Mouse (Mus musculus) stomach, embryonic 16.5 days (tissue): ENCODE measurements around the gene Tead2. TPM values are rescaled to one million over a fixed set of nuclear protein-coding genes. Genes with fewer than 3 reads are reported as not detected.

Source experiments
- ATAC-seq: fragments of 200-750 bp; cut with Nextera tagmentation; 2 replicates; pipeline ENCODE4 v1.8.0; 2017; ENCODE audit warnings: moderate number of reproducible peaks, moderate TSS enrichment; ENCODE audit not compliant: insufficient read depth, low FRiP score
- H3K27ac ChIP-seq: fragments of 300-500 bp; sonication (generic); 2 replicates; pipeline ENCODE4 v1.5.1; 2014; ENCODE audit warnings: low read length
- H3K27me3 ChIP-seq: fragments of 300-500 bp; sonication (generic); 2 replicates; pipeline ENCODE4 v1.6.1; 2014; ENCODE audit warnings: low read length, control low read depth, mixed read lengths; ENCODE audit not compliant: control insufficient read depth, insufficient read depth
- H3K36me3 ChIP-seq: fragments of 300-500 bp; sonication (generic); 2 replicates; pipeline ENCODE4 v1.6.1; 2014; ENCODE audit warnings: low read length; ENCODE audit not compliant: control insufficient read depth, insufficient read depth
- H3K4me1 ChIP-seq: fragments of 300-500 bp; sonication (generic); 2 replicates; pipeline ENCODE4 v1.6.1; 2014; ENCODE audit warnings: low read length, control low read depth, mixed read lengths; ENCODE audit not compliant: control insufficient read depth, insufficient read depth
- H3K4me2 ChIP-seq: fragments of 300-500 bp; sonication (generic); 2 replicates; pipeline ENCODE4 v1.6.1; 2014; ENCODE audit warnings: low read depth, low read length, mixed read lengths
- H3K4me3 ChIP-seq: fragments of 300-500 bp; sonication (generic); replicated peaks from 2 replicates; pipeline ENCODE4 v1.5.1; 2014; ENCODE audit warnings: mild to moderate bottlenecking, low read length
- H3K9ac ChIP-seq: fragments of 300-500 bp; sonication (generic); 2 replicates; pipeline ENCODE4 v1.6.1; 2014; ENCODE audit warnings: low read length
- H3K9me3 ChIP-seq: fragments of 300-500 bp; sonication (generic); replicated peaks from 2 replicates; pipeline ENCODE4 v1.6.1; 2016; ENCODE audit warnings: low read length, control low read depth; ENCODE audit not compliant: control insufficient read depth
- WGBS: fragments of 180-500 bp; shearing (Covaris S2); extraction: QIAGEN DNeasy Blood & Tissue Kit; methylation state at CpG from one replicate; pipeline ENCODE4 v1.1.7; 2014; 5-methylcytosine and 5-hydroxymethylcytosine counted together
- polyA plus RNA-seq: library from polyadenylated mRNA; unstranded; fragments of >200 nt; fragmentation: Nextera tagmentation; extraction: Ambion mirVana; gene quantifications from 2 replicates; pipeline ENCODE4 v1.2.1, GENCODE M21; 2015

The Tead2 gene
- polyA plus RNA-seq, 1 experiment from 2014 or later = 93.9 TPM

DNA sequence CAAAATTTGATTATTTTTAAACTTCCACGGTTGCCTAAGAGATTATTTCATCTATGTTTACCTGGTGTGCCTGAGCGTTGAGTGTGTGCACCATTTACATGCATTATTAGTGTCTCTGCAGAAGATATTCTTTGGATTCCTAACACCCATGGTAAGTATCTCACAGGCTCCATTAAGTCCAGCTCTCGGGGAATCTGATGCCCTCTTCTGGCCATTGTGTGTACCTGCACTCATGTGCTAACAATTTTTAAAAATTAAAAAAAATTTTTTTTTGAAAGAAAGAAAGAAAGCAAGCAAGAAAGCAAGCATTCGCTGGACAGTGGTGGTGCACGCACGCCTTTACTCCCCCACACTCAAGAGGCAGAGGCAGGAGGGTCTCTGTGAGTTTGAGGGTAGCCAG is 7.3 kb upstream of the Tead2 start:
- Histone ChIP-seq H3K4me2 (no peak overlapping the region), H3K36me3 (no peaks in the 10 kb centered on the region), H3K9ac (no peak overlapping the region), H3K27ac (no peak overlapping the region), H3K4me3 (no peak overlapping the region), H3K27me3 (peaks cover 8% of the 10 kb centered on the region), H3K9me3 (no peaks in the 10 kb centered on the region), H3K4me1 (peaks cover 12% of the 10 kb centered on the region)
- WGBS = 78% methylated on average over 6 of the region's 6 CpGs
- ATAC-seq = no peak

DNA sequence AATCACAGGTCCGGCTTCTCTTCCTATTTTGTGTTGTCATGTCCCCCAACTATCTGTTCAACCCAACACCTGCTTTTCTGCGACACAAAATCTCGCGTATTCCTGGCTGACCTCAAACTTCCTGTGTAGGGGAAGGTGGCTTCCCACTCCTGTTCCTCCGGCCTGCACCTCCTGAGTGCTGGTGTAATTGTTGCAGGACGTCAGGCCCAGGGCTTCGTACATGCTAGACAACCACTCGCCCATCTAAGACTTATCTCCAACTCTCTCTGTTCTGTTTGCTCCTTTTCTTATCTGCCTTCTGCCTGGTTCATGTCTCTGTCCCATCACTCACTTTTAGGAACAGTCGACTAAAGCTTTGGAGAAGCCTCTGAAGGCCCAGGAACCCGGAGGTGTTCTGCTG is 4.5 kb upstream of the Tead2 start:
- H3K27me3 ChIP-seq = peaks cover 8% of the 10 kb centered on the region
- WGBS = 58% methylated on average over 10 of the region's 10 CpGs
- H3K9me3 ChIP-seq = no peaks in the 10 kb centered on the region
- no peak overlapping the region; the same call in 1 of the 2 replicates for H3K9ac ChIP-seq
- H3K27ac ChIP-seq = no peak overlapping the region
- H3K4me1 ChIP-seq = peaks cover 15% of the 10 kb centered on the region
- no peak overlapping the region for H3K4me3 ChIP-seq
- peak overlapping the region; percentile 43; the same call in 1 of the 2 replicates for H3K4me2 ChIP-seq
- no peak for ATAC-seq
- no peaks in the 10 kb centered on the region for H3K36me3 ChIP-seq

DNA sequence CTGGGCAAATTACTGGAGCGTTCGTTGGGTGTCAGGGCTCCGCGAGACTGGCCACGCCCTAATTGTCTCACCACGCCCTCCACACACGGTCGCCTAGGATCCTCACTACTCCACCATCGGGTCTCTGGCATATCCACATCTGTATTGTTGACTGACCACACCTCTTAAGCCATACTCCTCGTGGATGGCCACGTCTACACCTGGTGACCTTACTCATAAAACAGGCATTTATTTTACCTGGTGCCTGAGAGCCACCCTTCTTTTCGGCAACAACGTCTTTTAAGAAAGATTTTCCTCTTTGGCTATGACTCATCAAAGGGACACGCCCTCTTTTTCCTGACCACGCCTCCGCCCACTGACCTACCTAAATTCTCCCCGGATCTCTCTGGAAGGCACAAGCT is 3.7 kb upstream of the Tead2 start, which contains the start of gene Dkkl1:
Gene Dkkl1, minus strand, starts transcription at position 297 of the 401 bp plus-strand sequence.
- WGBS = 2% methylated on average over 17 of the region's 17 CpGs
- Histone ChIP-seq H3K36me3 (no peaks in the 10 kb centered on the region), H3K4me2 (peak within 1 kb of the TSS; percentile 43), H3K4me3 (0 out of 2 replicates have a peak within 1 kb of the TSS, but pooled peaks have one; percentile 15), H3K27me3 (peaks cover 8% of the 10 kb centered on the region), H3K4me1 (peaks cover 15% of the 10 kb centered on the region), H3K9me3 (no peaks in the 10 kb centered on the region), H3K9ac (peak within 1 kb of the TSS; percentile 7; the same call in 1 of the 2 replicates), H3K27ac (no peak within 1 kb of the TSS)
- no peak for ATAC-seq

DNA sequence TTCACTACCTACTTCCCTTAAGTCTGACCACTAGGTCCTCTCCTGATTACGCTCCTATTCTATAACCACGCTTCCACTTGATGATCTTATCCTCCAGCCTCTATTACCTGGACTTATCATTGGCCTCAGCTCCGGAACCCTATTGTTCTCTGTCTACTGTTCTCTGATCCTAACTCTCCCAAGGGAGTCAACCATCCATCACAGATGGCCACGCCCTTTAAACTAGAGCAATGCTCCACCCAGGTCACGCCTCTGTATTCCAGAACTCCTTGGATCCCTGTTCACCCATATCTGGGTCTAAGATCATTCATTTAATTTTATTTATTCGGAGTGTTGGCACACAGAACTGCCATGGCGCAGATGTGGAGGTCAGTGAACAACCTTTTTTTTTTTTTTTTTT is 3.2 kb upstream of the Tead2 start:
- H3K27ac ChIP-seq = no peak overlapping the region
- no peaks in the 10 kb centered on the region for H3K36me3 ChIP-seq
- H3K9me3 ChIP-seq = no peaks in the 10 kb centered on the region
- H3K4me2 ChIP-seq = no peak overlapping the region; the same call in 1 of the 2 replicates
- no peak overlapping the region for H3K4me3 ChIP-seq
- ATAC-seq = no peak
- peaks cover 20% of the 10 kb centered on the region for H3K4me1 ChIP-seq
- H3K9ac ChIP-seq = no peak overlapping the region
- peaks cover 8% of the 10 kb centered on the region for H3K27me3 ChIP-seq
- 74% methylated on average over 7 of the region's 7 CpGs for WGBS

DNA sequence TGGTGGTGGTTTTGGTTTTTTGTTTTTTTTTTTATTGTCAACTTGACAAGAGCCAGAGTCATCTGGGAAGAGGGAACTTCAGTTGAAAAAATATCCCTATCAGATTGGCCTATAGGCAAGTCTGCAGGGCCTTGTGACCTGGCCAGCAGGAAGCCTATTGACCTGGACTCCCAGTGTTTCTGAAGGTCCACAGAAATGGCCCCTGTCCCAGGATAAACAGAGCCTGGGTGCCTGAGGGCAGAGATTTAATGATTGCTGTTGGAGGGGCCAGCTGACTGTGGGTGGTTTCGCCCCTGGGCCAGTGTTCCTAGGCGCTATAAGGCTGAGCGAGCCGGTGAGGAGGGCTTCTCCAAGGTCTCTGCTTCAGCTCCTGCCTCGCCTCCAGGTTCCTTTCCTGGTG is 1.8 kb upstream of the Tead2 start:
- 71% methylated on average over 5 of the region's 5 CpGs for WGBS
- H3K4me3 ChIP-seq = no peak overlapping the region
- H3K9ac ChIP-seq = no peak overlapping the region
- no peak for ATAC-seq
- no peak overlapping the region for H3K4me2 ChIP-seq
- no peaks in the 10 kb centered on the region for H3K9me3 ChIP-seq
- peaks cover 8% of the 10 kb centered on the region for H3K27me3 ChIP-seq
- H3K36me3 ChIP-seq = peaks cover 5% of the 10 kb centered on the region; the same call in 1 of the 2 replicates
- H3K27ac ChIP-seq = no peak overlapping the region
- H3K4me1 ChIP-seq = peaks cover 26% of the 10 kb centered on the region

DNA sequence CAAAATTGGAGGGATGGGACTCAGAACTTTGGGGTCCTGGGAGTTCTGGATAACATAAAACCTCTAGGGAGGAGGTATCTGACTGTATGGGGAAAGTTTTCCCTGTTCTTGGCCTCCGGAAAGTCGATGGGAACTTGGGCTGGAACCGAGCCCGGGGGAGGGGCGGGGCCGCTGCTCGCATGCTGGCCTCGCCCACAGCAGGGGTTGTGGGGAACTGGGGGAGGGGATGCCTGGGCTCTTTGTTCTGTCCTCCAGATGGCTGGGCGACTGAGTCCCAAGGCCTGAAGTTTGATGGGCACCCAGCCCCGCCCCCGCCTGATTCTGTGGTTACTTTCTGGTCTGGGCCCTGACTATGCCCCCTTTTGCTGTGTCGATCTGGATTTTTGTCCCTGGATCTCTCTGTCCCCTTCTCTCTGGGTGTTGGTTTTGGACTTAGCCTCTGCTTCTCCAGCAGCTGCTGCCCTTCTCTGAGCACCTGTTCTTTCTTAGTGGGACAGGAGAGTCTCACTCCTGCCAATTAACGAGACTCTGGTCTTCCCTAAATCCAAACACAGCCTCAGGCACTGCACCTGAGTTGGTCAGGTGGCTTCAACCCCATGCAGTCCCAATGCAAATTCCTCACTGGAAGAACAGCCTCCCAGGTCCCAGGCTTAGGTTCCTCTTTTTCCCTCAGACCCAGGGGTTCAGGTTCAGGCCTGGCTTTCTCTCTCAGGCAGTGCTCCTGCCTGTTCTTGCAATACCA is 1.1 kb downstream of the Tead2 start:
- Histone ChIP-seq H3K36me3 (peaks cover 16% of the 10 kb centered on the region), H3K9ac (peak overlapping the region; percentile 96), H3K27ac (peak overlapping the region; percentile 94), H3K4me3 (peak overlapping the region; percentile 88), H3K27me3 (peaks cover 3% of the 10 kb centered on the region), H3K4me2 (peak overlapping the region; percentile 70), H3K4me1 (peaks cover 23% of the 10 kb centered on the region), H3K9me3 (no peaks in the 10 kb centered on the region)
- peak; percentile 85 for ATAC-seq
- WGBS = 2% methylated on average over 13 of the region's 13 CpGs

DNA sequence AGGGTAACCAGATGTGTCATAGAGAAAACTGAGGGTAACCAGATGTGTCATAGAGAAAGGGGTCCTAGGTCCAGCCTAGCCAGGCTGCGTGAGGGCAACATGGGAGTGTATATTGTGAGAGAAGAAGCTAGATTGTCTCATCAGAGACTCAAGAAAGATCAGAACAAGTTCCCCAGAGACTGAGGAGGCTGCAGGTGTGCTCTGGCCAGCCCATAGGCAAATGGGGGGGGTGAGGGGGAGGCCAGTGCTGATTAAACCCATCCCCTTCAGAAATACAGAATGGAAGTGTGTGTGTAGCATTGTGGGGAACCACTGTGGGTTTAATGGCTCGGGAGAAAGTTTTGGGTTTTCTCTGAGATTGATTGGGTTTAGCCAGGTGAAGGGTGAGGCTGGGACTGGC is 6.1 kb downstream of the Tead2 start:
- ATAC-seq = no peak
- no peak overlapping the region for H3K4me3 ChIP-seq
- no peak overlapping the region for H3K9ac ChIP-seq
- H3K4me2 ChIP-seq = no peak overlapping the region
- peaks cover 30% of the 10 kb centered on the region for H3K36me3 ChIP-seq
- no peaks in the 10 kb centered on the region for H3K9me3 ChIP-seq
- no peaks in the 10 kb centered on the region for H3K27me3 ChIP-seq
- no peak overlapping the region for H3K27ac ChIP-seq
- whole genome bisulfite sequencing = 73% methylated on average over 2 of the region's 2 CpGs
- H3K4me1 ChIP-seq = peaks cover 11% of the 10 kb centered on the region

DNA sequence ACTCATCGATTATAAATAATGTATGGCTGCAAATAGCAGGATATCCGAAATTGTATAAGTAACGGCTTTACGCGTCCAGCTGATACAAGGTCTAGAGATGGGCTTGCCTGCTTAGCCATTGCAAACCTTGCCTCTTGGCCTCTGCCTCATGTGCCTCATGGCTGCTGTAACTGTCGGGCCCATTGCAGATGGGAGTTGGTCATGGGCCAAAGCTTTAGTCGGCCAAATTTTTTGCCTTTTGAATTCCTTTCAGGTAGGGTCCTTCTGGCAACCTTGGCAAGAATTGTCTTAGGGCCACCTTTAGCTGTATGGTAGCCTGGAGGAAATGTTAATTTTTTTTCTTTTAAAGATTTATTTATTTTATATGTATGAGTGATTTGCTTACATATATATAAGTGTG is 9.3 kb downstream of the Tead2 start:
- WGBS = 87% methylated on average over 7 of the region's 7 CpGs
- H3K9me3 ChIP-seq = no peaks in the 10 kb centered on the region
- H3K27me3 ChIP-seq = no peaks in the 10 kb centered on the region
- ATAC-seq = no peak
- no peak overlapping the region for H3K4me2 ChIP-seq
- H3K4me3 ChIP-seq = no peak overlapping the region
- no peak overlapping the region for H3K9ac ChIP-seq
- H3K4me1 ChIP-seq = no peaks in the 10 kb centered on the region
- H3K36me3 ChIP-seq = peaks cover 41% of the 10 kb centered on the region
- no peak overlapping the region for H3K27ac ChIP-seq

DNA sequence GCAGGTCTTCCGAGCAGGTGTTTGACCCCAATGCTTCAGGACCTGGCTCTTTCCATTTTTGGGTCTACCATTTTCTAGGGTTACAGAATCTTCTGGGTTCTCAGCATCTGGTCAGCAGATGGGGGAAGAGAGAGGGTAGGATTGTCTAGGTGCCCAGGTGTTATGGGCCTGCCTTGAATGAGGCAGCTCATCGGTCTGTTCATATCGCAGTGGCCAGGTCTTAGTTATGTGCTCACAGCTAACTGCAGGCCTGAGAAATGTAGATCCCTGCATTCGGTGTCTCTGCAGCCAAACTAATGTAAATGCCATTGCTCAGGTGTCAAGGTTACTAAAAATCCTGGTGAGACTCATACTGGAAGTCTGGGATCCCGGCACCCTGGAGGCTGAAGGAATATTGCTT is 10.9 kb downstream of the Tead2 start:
- Histone ChIP-seq H3K4me1 (no peaks in the 10 kb centered on the region), H3K4me2 (no peak overlapping the region), H3K4me3 (no peak overlapping the region), H3K27ac (no peak overlapping the region), H3K27me3 (no peaks in the 10 kb centered on the region), H3K9me3 (no peaks in the 10 kb centered on the region), H3K9ac (no peak overlapping the region), H3K36me3 (peaks cover 33% of the 10 kb centered on the region)
- no peak for ATAC-seq
- WGBS = 96% methylated on average over 5 of the region's 5 CpGs
